ENCODE assay signal across 8 mouse cellular contexts in the genomic region with DNA sequence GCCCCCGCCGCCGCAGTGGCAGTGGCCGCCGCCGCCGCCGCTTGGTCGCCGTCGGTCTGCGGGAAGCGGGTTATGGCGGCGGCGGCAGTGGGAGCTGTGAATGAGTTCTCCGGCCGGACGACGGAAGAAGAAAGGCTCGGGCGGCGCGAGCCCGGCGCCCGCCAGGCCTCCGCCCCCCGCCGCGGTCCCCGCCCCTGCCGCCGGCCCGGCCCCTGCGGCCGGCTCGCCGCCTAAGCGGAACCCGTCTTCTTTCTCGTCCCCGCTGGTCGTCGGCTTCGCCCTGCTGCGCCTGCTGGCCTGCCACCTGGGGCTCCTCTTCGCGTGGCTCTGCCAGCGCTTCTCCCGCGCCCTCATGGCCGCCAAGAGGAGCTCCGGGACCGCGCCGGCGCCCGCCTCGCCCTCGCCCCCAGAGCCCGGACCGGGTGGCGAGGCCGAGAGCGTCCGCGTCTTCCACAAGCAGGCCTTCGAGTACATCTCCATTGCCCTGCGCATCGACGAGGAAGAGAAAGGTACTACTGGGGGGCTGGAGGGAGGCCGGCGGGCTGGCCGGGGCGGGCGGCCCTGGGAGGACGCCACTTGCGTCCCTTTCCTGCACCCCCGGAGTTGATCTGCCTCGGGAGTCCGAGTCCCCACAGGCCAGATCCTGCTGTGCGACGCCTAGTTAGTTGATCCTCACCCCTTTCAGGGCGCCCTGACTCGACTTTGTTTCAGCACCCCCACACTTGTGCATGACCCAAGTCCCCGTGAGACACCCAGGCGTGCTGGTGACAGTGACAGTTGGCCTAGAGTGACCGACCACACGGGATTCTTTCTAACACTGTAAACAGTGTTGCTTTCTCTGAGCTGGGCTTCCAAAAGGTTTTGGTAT. TPM values are rescaled to one million over a fixed set of nuclear protein-coding genes. Genes with fewer than 3 reads are reported as not detected.
DNase-seq lines count a peak whose midpoint lies in the region; ATAC-seq and TF ChIP-seq lines count a peak whose summit lies in the region.

A gene (plus strand): TSS at position 51 of the 868 bp plus-strand sequence.

- H3K79me2 ChIP-seq in myocyte (ENCODE audit: control insufficient read depth, insufficient read depth) = peaks cover 35% of the 10 kb centered on the region

- ATAC-seq in kidney, embryonic 14.5 days (ENCODE audit: low FRiP score, low TSS enrichment) = peak; percentile 90
- ATAC-seq in liver, embryonic 12.5 days = peak; percentile 87

- H3K4me1 ChIP-seq in embryonic fibroblast, embryonic 13.5 days (ENCODE audit: control insufficient read depth, insufficient read depth, low read length) = peaks cover 2% of the 10 kb centered on the region; the same call in 1 of the 2 replicates
- peaks cover 21% of the 10 kb centered on the region for H3K4me1 ChIP-seq in heart, embryonic 10.5 days
- H3K4me1 ChIP-seq in kidney, embryonic 14.5 days (ENCODE audit: control insufficient read depth, insufficient read depth, low read length) = peaks cover 12% of the 10 kb centered on the region
- H3K4me1 ChIP-seq in liver, embryonic 12.5 days = peaks cover 43% of the 10 kb centered on the region

- no peaks in the 10 kb centered on the region for H3K9me3 ChIP-seq in heart, embryonic 10.5 days
- no peaks in the 10 kb centered on the region for H3K9me3 ChIP-seq in kidney, embryonic 14.5 days (ENCODE audit: control insufficient read depth, low read length)
- no peaks in the 10 kb centered on the region for H3K9me3 ChIP-seq in liver, embryonic 12.5 days (replicated peaks)

- H3K9ac ChIP-seq in kidney, embryonic 14.5 days (ENCODE audit: low read depth, low read length) = peak within 1 kb of the TSS; percentile 78
- H3K9ac ChIP-seq in liver, embryonic 12.5 days = peak within 1 kb of the TSS; percentile 99

- peak within 1 kb of the TSS; percentile 94 for H3K4me3 ChIP-seq in embryonic fibroblast, embryonic 13.5 days (ENCODE audit: insufficient read depth, low read length)
- H3K4me3 ChIP-seq in heart, embryonic 10.5 days = peak within 1 kb of the TSS; percentile 98
- H3K4me3 ChIP-seq in kidney, embryonic 14.5 days (ENCODE audit: low read length) = peak within 1 kb of the TSS; percentile 68
- H3K4me3 ChIP-seq in liver, embryonic 12.5 days = peak within 1 kb of the TSS; percentile 100
- H3K4me3 ChIP-seq in myocyte = peak within 1 kb of the TSS; percentile 51

- DNase-seq in A20 (ENCODE audit: low read depth, low spot score) = peak; percentile 87
- DNase-seq in adrenal gland, postnatal 25 days = peak; percentile 85
- peak; percentile 86 for DNase-seq in heart, embryonic 10.5 days (ENCODE audit: low spot score)
- peak; percentile 77 to 82 for DNase-seq in spleen, postnatal 36 days (ENCODE audit: low spot score in 2 of 2)

- WGBS in heart, embryonic 10.5 days = under 1% methylated on average over 84 of the region's 90 CpGs
- under 1% methylated on average over 43 of the region's 90 CpGs for WGBS in kidney, embryonic 14.5 days
- 1% methylated on average over 66 of the region's 90 CpGs for WGBS in liver, embryonic 12.5 days (ENCODE audit: insufficient replicate concordance)

- peak within 1 kb of the TSS; percentile 32 for H3K27ac ChIP-seq in embryonic fibroblast, embryonic 13.5 days (ENCODE audit: insufficient read depth, low read length)
- peak within 1 kb of the TSS; percentile 97 for H3K27ac ChIP-seq in heart, embryonic 10.5 days
- H3K27ac ChIP-seq in kidney, embryonic 14.5 days (ENCODE audit: low read depth, low read length) = peak within 1 kb of the TSS; percentile 96
- peak within 1 kb of the TSS; percentile 97 for H3K27ac ChIP-seq in liver, embryonic 12.5 days

- TF ChIP-seq CTCF in embryonic fibroblast, embryonic 13.5 days (IDR thresholded peaks at IDR 0.05; ENCODE audit: borderline replicate concordance, insufficient read depth, low read length) = no peak

- peak within 1 kb of the TSS; percentile 87 for H3ac ChIP-seq in myocyte (ENCODE audit: control insufficient read depth, insufficient read length)

- no peaks in the 10 kb centered on the region for H3K27me3 ChIP-seq in heart, embryonic 10.5 days (ENCODE audit: insufficient read depth, poor library complexity, severe bottlenecking)
- H3K27me3 ChIP-seq in kidney, embryonic 14.5 days (ENCODE audit: control insufficient read depth, insufficient read depth, low read length) = no peaks in the 10 kb centered on the region
- H3K27me3 ChIP-seq in liver, embryonic 12.5 days (replicated peaks) = no peaks in the 10 kb centered on the region
- H3K27me3 ChIP-seq in myocyte (ENCODE audit: control insufficient read depth, insufficient read depth, insufficient read length) = no peaks in the 10 kb centered on the region

- H3K4me2 ChIP-seq in kidney, embryonic 14.5 days (replicated peaks; ENCODE audit: low read depth, low read length) = peak within 1 kb of the TSS; percentile 55
- peak within 1 kb of the TSS; percentile 89 for H3K4me2 ChIP-seq in liver, embryonic 12.5 days
- H3K4me2 ChIP-seq in myocyte (ENCODE audit: low read depth) = peak within 1 kb of the TSS; percentile 97

- H3K36me3 ChIP-seq in heart, embryonic 10.5 days = peaks cover 5% of the 10 kb centered on the region
- no peaks in the 10 kb centered on the region for H3K36me3 ChIP-seq in kidney, embryonic 14.5 days (ENCODE audit: control insufficient read depth, insufficient read depth, low read length)
- H3K36me3 ChIP-seq in liver, embryonic 12.5 days = peaks cover 4% of the 10 kb centered on the region
- H3K36me3 ChIP-seq in myocyte (ENCODE audit: control insufficient read depth, insufficient read depth) = no peaks in the 10 kb centered on the region

- TF ChIP-seq POLR2A in embryonic fibroblast, embryonic 13.5 days (IDR thresholded peaks at IDR 0.05; ENCODE audit: low read depth, low read length) = peak; percentile 68
- peak; percentile 76 for TF ChIP-seq POLR2A in myocyte (IDR thresholded peaks at IDR 0.05; ENCODE audit: insufficient read length, low read depth)

TF ChIP-seq in myocyte, 11 proteins besides CTCF, POLR2A, EP300 and RAD21:
- TF ChIP-seq POLR2AphosphoS2 (IDR thresholded peaks at IDR 0.05; ENCODE audit: insufficient read length, low read depth) = peak; percentile 44
- no peak for TF ChIP-seq SRF (IDR thresholded peaks at IDR 0.05; ENCODE audit: control insufficient read depth, insufficient read length, low read depth)
- no peak for TF ChIP-seq CEBPB (IDR thresholded peaks at IDR 0.05; ENCODE audit: insufficient read depth, poor library complexity, severe bottlenecking)
- no peak for TF ChIP-seq TCF3 (IDR thresholded peaks at IDR 0.05; ENCODE audit: insufficient read length, low read depth)
- TF ChIP-seq E2F4 (IDR thresholded peaks at IDR 0.05; ENCODE audit: insufficient read depth) = no peak
- no peak for TF ChIP-seq TCF12 (IDR thresholded peaks at IDR 0.05; ENCODE audit: insufficient read depth, poor library complexity, severe bottlenecking)
- no peak for TF ChIP-seq REST (IDR thresholded peaks at IDR 0.05; ENCODE audit: insufficient read depth, insufficient read length)
- TF ChIP-seq MYOG (IDR thresholded peaks at IDR 0.05; ENCODE audit: control insufficient read depth in 1 of 3, insufficient read depth in 1 of 3, insufficient read length in 2 of 3, low read depth in 2 of 3) = no peak
- no peak for TF ChIP-seq USF1 (IDR thresholded peaks at IDR 0.05; ENCODE audit: low read depth)
TF ChIP-seq in myocyte: peak in this region for 1.

RNA-seq across cellular contexts. Expression of the gene that starts here (rescaled TPM):
- 29.4 and 33.1 TPM in 2 replicates for total RNA-seq in adrenal gland, postnatal 25 days (2021)
- 25.2 and 32.6 TPM in 2 replicates for polyA plus RNA-seq in embryonic fibroblast, embryonic 13.5 days (2011; ENCODE audit: insufficient read length, low read depth, missing spikeins)
- polyA plus RNA-seq in heart, embryonic 10.5 days (2016; fragmentation: Nextera tagmentation; extraction: Ambion mirVana) = 11.8 and 12.3 TPM in 2 replicates
- 17.9 and 22.8 TPM in 2 replicates for polyA plus RNA-seq in kidney, embryonic 14.5 days (2014; fragmentation: Nextera tagmentation; extraction: Ambion mirVana)
- polyA plus RNA-seq in liver, embryonic 12.5 days (2016; fragmentation: Nextera tagmentation; extraction: Ambion mirVana) = 10.6 and 10.7 TPM in 2 replicates
- polyA plus RNA-seq in myocyte (2012; fragmentation: generic; extraction: Trizol) = 14.3 TPM

Comparison
In these comparisons a context has a peak if more than half of its experiments do, and no peak if none do; other contexts are left out.
1. Peak in every context shown above with its lines: DNase-seq, ATAC-seq, H3K4me3 ChIP-seq and H3K27ac ChIP-seq.
2. H3K27ac ChIP-seq: peak in every context shown above with its lines; median percentile 97 in heart, embryonic 10.5 days; 97 in liver, embryonic 12.5 days; 96 in kidney, embryonic 14.5 days; 32 in embryonic fibroblast, embryonic 13.5 days.